Mouse (Mus musculus): ENCODE results near the gene Ewsr1. TPM values are rescaled to one million over a fixed set of nuclear protein-coding genes. Genes with fewer than 3 reads are reported as not detected.

Ewsr1 gene
- polyA plus RNA-seq, 1 experiment from 2014 or later, result 511 TPM

GRCm38 (mm10) chr11:5064282-5065055, 34.6 kb downstream of the Ewsr1 start:
- peak; percentile 8; the same call in 1 of the 2 replicates for ATAC-seq (ENCODE audit: insufficient number of reproducible peaks, low FRiP score, low TSS enrichment, low read depth)

GRCm38 (mm10) chr11:5063561-5064281, 35.3 kb downstream of the Ewsr1 start:
- 46% methylated on average over 31 of the region's 31 CpGs for WGBS
- Histone ChIP-seq H3K27ac (replicated peaks; ENCODE audit: low read depth, low read length) (no peak overlapping the region), H3K4me3 (ENCODE audit: low read depth, low read length) (peak overlapping the region; percentile 67), H3K27me3 (ENCODE audit: control insufficient read depth, insufficient read depth, low read length) (peaks cover 61% of the 10 kb centered on the region), H3K36me3 (ENCODE audit: control insufficient read depth, insufficient read depth, low read length) (peaks cover 3% of the 10 kb centered on the region; the same call in 1 of the 2 replicates), H3K4me1 (ENCODE audit: control insufficient read depth, insufficient read depth, low read length) (peaks cover 39% of the 10 kb centered on the region), H3K9ac (ENCODE audit: low read length) (no peak overlapping the region), H3K9me3 (ENCODE audit: control insufficient read depth, low read length) (no peaks in the 10 kb centered on the region), H3K4me2 (ENCODE audit: low read depth, severe bottlenecking) (peak overlapping the region; percentile 92; the same call in 1 of the 2 replicates)
- ATAC-seq (ENCODE audit: insufficient number of reproducible peaks, low FRiP score, low TSS enrichment, low read depth) (no peak), DNase-seq (ENCODE audit: low spot score) (peak; percentile 47)

More at GRCm38 (mm10) chr11:5064282-5065055, 34.6 kb downstream of the Ewsr1 start:
- Histone ChIP-seq H3K27ac (replicated peaks; ENCODE audit: low read depth, low read length) (no peak overlapping the region), H3K9me3 (ENCODE audit: control insufficient read depth, low read length) (no peaks in the 10 kb centered on the region), H3K4me1 (ENCODE audit: control insufficient read depth, insufficient read depth, low read length) (peaks cover 37% of the 10 kb centered on the region), H3K27me3 (ENCODE audit: control insufficient read depth, insufficient read depth, low read length) (peaks cover 53% of the 10 kb centered on the region), H3K36me3 (ENCODE audit: control insufficient read depth, insufficient read depth, low read length) (peaks cover 8% of the 10 kb centered on the region), H3K4me2 (ENCODE audit: low read depth, severe bottlenecking) (peak overlapping the region; percentile 92), H3K9ac (ENCODE audit: low read length) (peak overlapping the region; percentile 74), H3K4me3 (ENCODE audit: low read depth, low read length) (peak overlapping the region; percentile 67)
- 14% methylated on average over 38 of the region's 38 CpGs for WGBS
- DNase-seq (ENCODE audit: low spot score), result peak; percentile 41

GRCm38 (mm10) chr11:5062860-5063505, 36.1 kb downstream of the Ewsr1 start:
- WGBS, result 66% methylated on average over 13 of the region's 13 CpGs
- no peak for ATAC-seq (ENCODE audit: insufficient number of reproducible peaks, low FRiP score, low TSS enrichment, low read depth)
- H3K4me3 ChIP-seq (ENCODE audit: low read depth, low read length), result no peak overlapping the region

GRCm38 (mm10) chr11:5062326-5062725, 36.7 kb downstream of the Ewsr1 start:
- ATAC-seq (ENCODE audit: insufficient number of reproducible peaks, low FRiP score, low TSS enrichment, low read depth), result no peak
- no peaks in the 10 kb centered on the region for H3K9me3 ChIP-seq (ENCODE audit: control insufficient read depth, low read length)
- no peaks in the 10 kb centered on the region for H3K36me3 ChIP-seq (ENCODE audit: control insufficient read depth, insufficient read depth, low read length)
- H3K27ac ChIP-seq (replicated peaks; ENCODE audit: low read depth, low read length), result no peak overlapping the region
- H3K27me3 ChIP-seq (ENCODE audit: control insufficient read depth, insufficient read depth, low read length), result peaks cover 73% of the 10 kb centered on the region
- peak overlapping the region; percentile 29 for H3K4me3 ChIP-seq (ENCODE audit: low read depth, low read length)
- peaks cover 47% of the 10 kb centered on the region for H3K4me1 ChIP-seq (ENCODE audit: control insufficient read depth, insufficient read depth, low read length)
- H3K9ac ChIP-seq (ENCODE audit: low read length), result 0 out of 2 replicates have a peak overlapping the region, but pooled peaks have one; percentile 13
- H3K4me2 ChIP-seq (ENCODE audit: low read depth, severe bottlenecking), result peak overlapping the region; percentile 80
- WGBS, result 12% methylated on average over 13 of the region's 13 CpGs
- no peak for DNase-seq (ENCODE audit: low spot score)

More at GRCm38 (mm10) chr11:5062860-5063505, 36.1 kb downstream of the Ewsr1 start:
- no peak overlapping the region for H3K4me2 ChIP-seq (ENCODE audit: low read depth, severe bottlenecking)
- no peaks in the 10 kb centered on the region for H3K9me3 ChIP-seq (ENCODE audit: control insufficient read depth, low read length)
- peaks cover 66% of the 10 kb centered on the region for H3K27me3 ChIP-seq (ENCODE audit: control insufficient read depth, insufficient read depth, low read length)
- DNase-seq (ENCODE audit: low spot score), result no peak
- no peak overlapping the region for H3K9ac ChIP-seq (ENCODE audit: low read length)
- H3K4me1 ChIP-seq (ENCODE audit: control insufficient read depth, insufficient read depth, low read length), result peaks cover 43% of the 10 kb centered on the region
- no peaks in the 10 kb centered on the region for H3K36me3 ChIP-seq (ENCODE audit: control insufficient read depth, insufficient read depth, low read length)
- no peak overlapping the region for H3K27ac ChIP-seq (replicated peaks; ENCODE audit: low read depth, low read length)

GRCm38 (mm10) chr11:5061413-5062139, 37.5 kb downstream of the Ewsr1 start:
- peak overlapping the region; percentile 29 for H3K4me3 ChIP-seq (ENCODE audit: low read depth, low read length)
- peaks cover 48% of the 10 kb centered on the region for H3K4me1 ChIP-seq (ENCODE audit: control insufficient read depth, insufficient read depth, low read length)
- ATAC-seq (ENCODE audit: insufficient number of reproducible peaks, low FRiP score, low TSS enrichment, low read depth), result no peak
- peaks cover 80% of the 10 kb centered on the region for H3K27me3 ChIP-seq (ENCODE audit: control insufficient read depth, insufficient read depth, low read length)
- H3K9me3 ChIP-seq (ENCODE audit: control insufficient read depth, low read length), result no peaks in the 10 kb centered on the region
- DNase-seq (ENCODE audit: low spot score), result peak; percentile 88
- H3K4me2 ChIP-seq (ENCODE audit: low read depth, severe bottlenecking), result peak overlapping the region; percentile 80
- under 1% methylated on average over 50 of the region's 62 CpGs for WGBS
- H3K36me3 ChIP-seq (ENCODE audit: control insufficient read depth, insufficient read depth, low read length), result no peaks in the 10 kb centered on the region
- H3K27ac ChIP-seq (replicated peaks; ENCODE audit: low read depth, low read length), result no peak overlapping the region
- peak overlapping the region; percentile 13; the same call in 1 of the 2 replicates for H3K9ac ChIP-seq (ENCODE audit: low read length)

GRCm38 (mm10) chr11:5060756-5061412, 38.2 kb downstream of the Ewsr1 start:
- 49% methylated on average over 28 of the region's 28 CpGs for WGBS
- Histone ChIP-seq H3K27me3 (ENCODE audit: control insufficient read depth, insufficient read depth, low read length) (peaks cover 87% of the 10 kb centered on the region), H3K4me2 (ENCODE audit: low read depth, severe bottlenecking) (peak overlapping the region; percentile 80), H3K9ac (ENCODE audit: low read length) (no peak overlapping the region), H3K27ac (replicated peaks; ENCODE audit: low read depth, low read length) (no peak overlapping the region), H3K36me3 (ENCODE audit: control insufficient read depth, insufficient read depth, low read length) (no peaks in the 10 kb centered on the region), H3K4me1 (ENCODE audit: control insufficient read depth, insufficient read depth, low read length) (peaks cover 55% of the 10 kb centered on the region), H3K9me3 (ENCODE audit: control insufficient read depth, low read length) (no peaks in the 10 kb centered on the region), H3K4me3 (ENCODE audit: low read depth, low read length) (peak overlapping the region; percentile 29; the same call in 1 of the 2 replicates)
- ATAC-seq (ENCODE audit: insufficient number of reproducible peaks, low FRiP score, low TSS enrichment, low read depth) (no peak), DNase-seq (ENCODE audit: low spot score) (peak; percentile 49)

GRCm38 (mm10) chr11:5059704-5060156, 39.3 kb downstream of the Ewsr1 start:
- no peaks in the 10 kb centered on the region for H3K9me3 ChIP-seq (ENCODE audit: control insufficient read depth, low read length)
- no peak overlapping the region for H3K4me2 ChIP-seq (ENCODE audit: low read depth, severe bottlenecking)
- no peaks in the 10 kb centered on the region for H3K36me3 ChIP-seq (ENCODE audit: control insufficient read depth, insufficient read depth, low read length)
- H3K4me1 ChIP-seq (ENCODE audit: control insufficient read depth, insufficient read depth, low read length), result peaks cover 52% of the 10 kb centered on the region
- peaks cover 90% of the 10 kb centered on the region for H3K27me3 ChIP-seq (ENCODE audit: control insufficient read depth, insufficient read depth, low read length)
- DNase-seq (ENCODE audit: low spot score), result peak; percentile 69
- H3K4me3 ChIP-seq (ENCODE audit: low read depth, low read length), result no peak overlapping the region
- ATAC-seq (ENCODE audit: insufficient number of reproducible peaks, low FRiP score, low TSS enrichment, low read depth), result no peak
- WGBS, result 13% methylated on average over 27 of the region's 27 CpGs
- no peak overlapping the region for H3K27ac ChIP-seq (replicated peaks; ENCODE audit: low read depth, low read length)
- no peak overlapping the region for H3K9ac ChIP-seq (ENCODE audit: low read length)
